Mouse (Mus musculus) ES-E14 (cell line): ENCODE data around the gene Psg28. TPM values are rescaled to one million over a fixed set of nuclear protein-coding genes. Genes with fewer than 3 reads are reported as not detected.
A peak's percentile ranks its signal among the peaks of the same experiment; 100 is the strongest.
"Not testable (repeated sequence)": the region's sequence is repeated elsewhere in the genome, so short reads cannot be mapped to it uniquely, and the experiment has no call there.

Experiments used
- DNase-seq: peaks from one replicate; pipeline ENCODE4 v3.0.0-alpha.2; 2013; ENCODE audit warnings: low read depth, low spot score
- H3K27ac ChIP-seq: 2 replicates; pipeline ENCODE4 v1.5.1; 2012; ENCODE audit warnings: low read depth, mild to moderate bottlenecking, low read length, moderate library complexity, mixed read lengths; ENCODE audit not compliant: poor library complexity, insufficient read depth, severe bottlenecking
- H3K36me3 ChIP-seq: 2 replicates; pipeline ENCODE4 v1.6.1; 2012; ENCODE audit warnings: mild to moderate bottlenecking, low read length, moderate library complexity, mixed read lengths; ENCODE audit not compliant: control insufficient read depth, poor library complexity, insufficient read depth, severe bottlenecking
- H3K4me1 ChIP-seq, 2 experiments: fragments of 150-350 bp in 1 of 2; sonication (generic) in 1 of 2; 2 replicates each; pipeline ENCODE4 v1.6.1; 2012; ENCODE audit warnings: low read length in 2 of 2, mild to moderate bottlenecking in 1 of 2, mixed read lengths in 1 of 2; ENCODE audit not compliant: control insufficient read depth in 2 of 2, insufficient read depth in 2 of 2, poor library complexity in 1 of 2
- H3K4me3 ChIP-seq, 2 experiments: fragments of 150-350 bp in 1 of 2; sonication (generic) in 1 of 2; 2 replicates each; pipeline ENCODE4 v1.5.1; 2012; ENCODE audit warnings: low read length in 2 of 2, low read depth in 1 of 2, mild to moderate bottlenecking in 1 of 2, mixed read lengths in 1 of 2; ENCODE audit not compliant: insufficient read depth in 1 of 2, poor library complexity in 1 of 2, severe bottlenecking in 1 of 2
- H3K9ac ChIP-seq: 2 replicates; pipeline ENCODE4 v1.6.1; 2012; ENCODE audit warnings: low read depth, mild to moderate bottlenecking, low read length, mixed read lengths; ENCODE audit not compliant: poor library complexity, insufficient read depth, severe bottlenecking
- H3K9me3 ChIP-seq: fragments of 150-350 bp; sonication (generic); 2 replicates; pipeline ENCODE4 v1.6.1; 2012; ENCODE audit warnings: low read depth, mild to moderate bottlenecking, low read length; ENCODE audit not compliant: control insufficient read depth, insufficient read depth
- CHD2 ChIP-seq: IDR thresholded peaks from 2 replicates; pipeline ENCODE4 v1.6.1; 2014; ENCODE audit warnings: mild to moderate bottlenecking, low read depth, low read length, inconsistent platforms
- HCFC1 ChIP-seq: IDR thresholded peaks from 2 replicates; pipeline ENCODE4 v1.6.1; 2012; ENCODE audit warnings: low read length, inconsistent platforms, borderline replicate concordance; ENCODE audit not compliant: insufficient read depth
- MAFK ChIP-seq: IDR thresholded peaks from 2 replicates; pipeline ENCODE4 v1.6.1; 2014; ENCODE audit warnings: mild to moderate bottlenecking, low read depth, low read length, inconsistent platforms; ENCODE audit not compliant: insufficient read depth
- ZC3H11A ChIP-seq: IDR thresholded peaks from 2 replicates; pipeline ENCODE4 v1.6.1; 2012; ENCODE audit warnings: low read depth, mild to moderate bottlenecking, inconsistent platforms, low read length, borderline replicate concordance
- ZNF384 ChIP-seq: IDR thresholded peaks from 2 replicates; pipeline ENCODE4 v1.6.1; 2012; ENCODE audit warnings: low read depth, low read length, inconsistent platforms
- in situ Hi-C, 2 experiments: fragments of 600-800 bp; cut with MboI; formaldehyde crosslinking; loops; one replicate each; pipeline ENCODE4 v1.15.1; 2025; ENCODE audit warnings: low sequenced_read_pairs in 2 of 2, inconsistent platforms in 1 of 2; ENCODE audit not compliant: unreplicated experiment in 2 of 2
- total RNA-seq: library from RNA; depleted of rRNA; stranded (reverse); fragments of 300-350 nt; gene quantifications from 2 replicates; pipeline ENCODE4 v1.2.3, GENCODE M21; 2012; rRNA removed

The Psg28 gene
- total RNA-seq, result not detected in 2 replicates

GRCm38 (mm10) chr7:18431941-18432340 is at the start of gene Psg28:
Gene Psg28, minus strand, starts transcription at chr7:18432041.
- H3K36me3 ChIP-seq, H3K4me1 ChIP-seq, H3K4me3 ChIP-seq, in situ Hi-C loops, H3K9ac ChIP-seq, H3K9me3 ChIP-seq, H3K27ac ChIP-seq, DNase-seq: not testable (repeated sequence)

- Histone ChIP-seq H3K36me3 (no peaks in the 10 kb centered on the region), H3K9me3 (no peaks in the 10 kb centered on the region), H3K4me1 (no peaks in the 10 kb centered on the region), H3K9ac (no peak overlapping the region), H3K27ac (no peak overlapping the region), H3K4me3 (no peak overlapping the region)
- TF ChIP-seq CHD2 (no peak), ZNF384 (no peak), HCFC1 (no peak), ZC3H11A (no peak), MAFK (no peak)
- DNase-seq, result no peak
- in situ Hi-C loops, result no loop called here
Observed at GRCm38 (mm10) chr7:18403407-18403806, 28.4 kb downstream of the Psg28 start.

GRCm38 (mm10) chr7:18402527-18403237 is 29.2 kb downstream of the Psg28 start:
- H3K4me1 ChIP-seq, result no peaks in the 10 kb centered on the region
- no peaks in the 10 kb centered on the region for H3K36me3 ChIP-seq
- TF ChIP-seq ZNF384 (no peak), ZC3H11A (no peak), HCFC1 (no peak), MAFK (no peak)
- in situ Hi-C loops, result no loop called here
- H3K9me3 ChIP-seq, result no peaks in the 10 kb centered on the region
- H3K9ac ChIP-seq, result no peak overlapping the region
- H3K27ac ChIP-seq, result no peak overlapping the region
- H3K4me3 ChIP-seq, result no peak overlapping the region
- no peak for DNase-seq

GRCm38 (mm10) chr7:18391483-18391882 is 40.4 kb downstream of the Psg28 start:
- not testable (repeated sequence) for H3K4me1 ChIP-seq, H3K9me3 ChIP-seq, DNase-seq, H3K9ac ChIP-seq, H3K4me3 ChIP-seq, H3K27ac ChIP-seq, H3K36me3 ChIP-seq
- in situ Hi-C loops, result loop anchor here in 1 of 2 experiments (10.0 kb wide), 1 partner anchor 167 kb away; no protein-coding TSS in a partner anchor

- H3K9ac ChIP-seq, result no peak overlapping the region
- no peak overlapping the region for H3K27ac ChIP-seq
- no peak overlapping the region for H3K4me3 ChIP-seq
- in situ Hi-C loops, result no loop called here
- H3K4me1 ChIP-seq, result no peaks in the 10 kb centered on the region
- H3K36me3 ChIP-seq, result no peaks in the 10 kb centered on the region; the same call in 1 of the 2 replicates
- DNase-seq, result peak; percentile 26
- TF ChIP-seq MAFK, result no peak
- no peak for TF ChIP-seq ZC3H11A
- TF ChIP-seq CHD2, result no peak
- no peak for TF ChIP-seq HCFC1
- TF ChIP-seq ZNF384, result no peak
- H3K9me3 ChIP-seq, result no peaks in the 10 kb centered on the region
Observed at GRCm38 (mm10) chr7:18378295-18378694, 53.5 kb downstream of the Psg28 start.

Other genes starting within 250 kb of the Psg28 start
- not detected in 2 replicates for gene Mill1, start 186.7 kb downstream of the Psg28 start, total RNA-seq
- not detected in 2 replicates for gene Psg18, start 77.0 kb downstream of the Psg28 start, total RNA-seq
- gene Psg26, start 52.1 kb upstream of the Psg28 start, total RNA-seq, result not detected in 2 replicates
- gene Psg25, start 100.2 kb upstream of the Psg28 start, total RNA-seq, result not detected in 2 replicates
- not detected in 2 replicates for gene Psg27, start 135.3 kb upstream of the Psg28 start, total RNA-seq
- gene Psg23, start 184.5 kb upstream of the Psg28 start, total RNA-seq, result 0.13 and 0.16 TPM in 2 replicates
- not detected in 2 replicates for gene Psg21, start 224.7 kb upstream of the Psg28 start, total RNA-seq